Mouse (Mus musculus) ZHBTc4 (cell line): ENCODE measurements around the gene Celf3.
A peak's percentile ranks its signal among the peaks of the same experiment; 100 is the strongest.

Source experiments
- DNase-seq: peaks from one replicate; pipeline ENCODE4 v3.0.0-alpha.2; 2011; ENCODE audit warnings: low read depth, low spot score

Gene Celf3

DNA sequence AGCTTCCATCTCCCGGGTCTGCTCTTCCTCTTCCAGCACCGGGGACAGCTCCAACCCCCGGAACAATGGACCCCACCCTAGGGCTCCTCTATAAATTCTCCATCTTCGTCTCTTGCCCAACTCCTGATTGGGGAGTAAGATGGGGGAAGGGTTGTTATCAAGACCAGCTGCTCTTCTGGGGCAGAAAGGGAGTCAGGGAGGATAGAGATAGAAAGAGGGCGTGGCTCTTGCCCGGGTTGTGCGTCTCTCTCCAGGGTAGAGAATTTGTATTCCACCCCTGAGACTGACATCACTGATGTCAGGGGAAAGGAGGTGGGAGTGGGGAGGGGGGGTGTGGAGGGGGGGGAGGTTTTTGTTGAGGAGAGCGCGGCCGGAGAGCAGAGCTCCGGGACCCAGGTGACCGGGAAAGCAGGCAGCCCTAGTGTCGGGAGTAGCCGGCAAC, at the start of gene Celf3:
Celf3 (plus strand) TSS at position 315 of the 442 bp plus-strand sequence.
- peak; percentile 40 for DNase-seq

DNA sequence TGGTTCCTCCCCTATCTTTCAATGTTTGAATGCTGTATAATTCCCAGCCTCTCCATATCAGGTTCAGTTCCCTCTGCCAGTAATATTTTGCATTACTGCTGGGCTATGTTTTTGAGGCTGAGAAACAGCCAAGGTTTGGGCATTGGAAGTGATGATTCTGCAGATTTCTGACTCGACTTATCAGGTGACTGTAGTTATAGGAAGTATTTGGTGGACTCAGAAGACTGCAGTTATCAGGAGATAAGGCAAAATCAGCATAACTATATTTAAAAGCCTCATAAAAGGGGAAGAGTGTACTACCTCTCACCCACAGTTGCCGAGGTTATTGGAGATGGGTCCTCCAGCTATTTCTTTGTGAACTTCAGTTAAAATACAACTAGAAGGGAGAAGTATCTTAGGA, 47.1 kb upstream of the Celf3 start:
- no peak for DNase-seq

DNA sequence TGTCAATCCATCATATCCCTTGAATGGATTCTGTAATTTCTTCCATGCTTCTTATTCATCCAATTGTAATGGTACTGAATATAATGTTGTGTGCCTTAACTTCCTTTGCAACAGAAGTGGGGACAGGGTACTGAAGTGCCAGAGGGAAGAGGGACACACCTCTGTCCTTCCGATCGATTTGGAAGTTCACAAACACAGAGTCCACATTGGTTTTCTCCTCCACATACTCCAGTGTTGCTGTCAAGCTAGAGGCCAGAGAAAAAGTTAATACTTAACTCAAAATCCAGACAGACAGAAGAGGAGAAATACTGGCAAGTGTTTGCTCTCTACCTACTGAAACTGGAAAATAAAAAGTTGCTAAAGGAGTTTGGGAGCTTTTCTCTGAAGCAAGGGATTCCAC, 43.8 kb upstream of the Celf3 start:
- DNase-seq = no peak

DNA sequence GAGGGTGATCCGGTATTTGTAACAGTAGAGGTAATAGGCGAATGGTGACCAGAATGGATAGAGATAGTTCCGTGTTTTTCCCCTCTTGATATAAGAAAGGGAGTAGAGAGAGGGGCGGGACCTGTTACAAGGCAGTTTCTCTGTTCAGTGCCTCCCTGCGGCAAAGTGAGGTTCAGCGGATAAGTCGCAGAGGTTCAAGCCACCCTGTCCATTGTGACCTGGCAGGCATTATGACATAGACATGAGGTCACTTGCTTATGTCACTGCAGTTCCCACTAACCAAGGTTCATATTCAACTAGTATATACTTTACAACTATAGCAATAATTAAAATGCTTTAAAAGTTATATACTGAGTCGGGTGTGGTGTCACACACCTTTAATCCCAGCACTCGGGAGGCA, 41.7 kb upstream of the Celf3 start:
- DNase-seq = no peak

DNA sequence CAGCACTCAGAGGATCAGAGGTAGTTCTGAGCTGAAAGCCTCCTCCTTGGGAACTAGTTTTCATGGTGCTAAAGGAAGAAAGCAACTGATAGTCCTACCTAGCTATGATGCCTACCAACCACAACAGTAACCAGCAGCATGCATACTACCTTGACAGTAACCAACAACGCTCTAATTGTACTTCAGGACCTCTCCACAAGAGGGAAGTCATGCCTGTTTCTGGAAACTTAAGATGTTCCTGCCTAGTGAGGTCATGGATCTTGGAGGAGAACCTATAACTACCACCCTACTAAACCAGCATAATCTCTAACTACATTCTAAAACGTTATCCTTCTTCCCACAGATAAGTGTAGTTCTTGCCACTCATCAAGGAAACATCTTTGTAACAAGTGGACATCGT, 36.9 kb upstream of the Celf3 start:
- peak; percentile 54 for DNase-seq

DNA sequence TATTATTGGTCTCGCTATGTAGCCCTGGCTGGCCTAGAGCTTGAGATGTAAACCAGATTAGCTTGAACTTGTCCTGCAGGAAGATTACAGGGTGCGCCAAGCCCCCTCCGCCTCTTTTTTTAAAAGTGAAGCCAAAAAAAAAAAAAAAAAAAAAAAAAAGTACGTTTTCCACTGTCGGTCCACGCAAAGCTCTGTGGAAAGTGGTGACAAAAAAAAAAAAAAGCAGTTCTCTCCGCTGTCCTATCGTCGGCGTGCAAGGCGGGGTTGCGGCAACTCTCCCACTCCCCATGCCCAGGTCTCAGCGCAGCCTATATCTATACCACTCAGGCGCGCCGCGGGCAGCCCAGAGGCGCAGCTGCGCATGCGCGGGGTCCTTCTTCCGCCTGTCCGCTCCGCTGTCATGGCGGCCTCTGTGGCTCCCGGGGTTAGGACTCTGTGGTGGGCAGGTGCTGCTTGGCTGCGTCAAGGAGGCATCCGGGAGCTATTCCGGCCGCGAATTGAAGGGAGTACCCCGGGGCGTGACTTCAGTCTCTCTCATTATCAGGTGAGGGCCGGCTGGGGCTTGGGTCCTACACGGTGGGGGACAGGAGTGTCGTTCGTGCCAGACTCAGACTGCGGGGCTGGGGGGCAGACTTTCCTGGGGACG, 35.0 kb upstream of the Celf3 start, which contains the start of gene Mrpl9:
Mrpl9 (plus strand) TSS at position 368 of the 646 bp plus-strand sequence.
- peak; percentile 97 for DNase-seq

DNA sequence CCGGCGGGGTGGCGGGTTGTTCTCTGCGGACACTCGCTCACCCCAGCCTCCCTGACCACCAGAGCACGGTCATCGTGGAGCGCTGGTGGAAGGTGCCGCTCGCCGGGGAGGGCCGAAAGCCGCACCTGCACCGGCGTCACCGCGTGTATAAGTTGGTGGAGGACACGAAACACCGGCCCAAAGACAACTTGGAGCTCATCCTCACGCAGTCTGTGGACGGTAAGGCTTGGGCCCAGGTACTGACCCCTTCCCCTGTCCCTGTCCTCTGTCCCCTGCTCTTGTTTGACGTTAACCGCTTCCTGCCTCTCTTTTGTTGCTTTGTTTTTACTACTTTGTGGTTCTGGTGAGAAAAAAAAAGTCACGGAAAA, 34.5 kb upstream of the Celf3 start, which contains the start of gene Oaz3:
Oaz3 (minus strand) TSS at position 319 of the 368 bp plus-strand sequence.
- no peak for DNase-seq

DNA sequence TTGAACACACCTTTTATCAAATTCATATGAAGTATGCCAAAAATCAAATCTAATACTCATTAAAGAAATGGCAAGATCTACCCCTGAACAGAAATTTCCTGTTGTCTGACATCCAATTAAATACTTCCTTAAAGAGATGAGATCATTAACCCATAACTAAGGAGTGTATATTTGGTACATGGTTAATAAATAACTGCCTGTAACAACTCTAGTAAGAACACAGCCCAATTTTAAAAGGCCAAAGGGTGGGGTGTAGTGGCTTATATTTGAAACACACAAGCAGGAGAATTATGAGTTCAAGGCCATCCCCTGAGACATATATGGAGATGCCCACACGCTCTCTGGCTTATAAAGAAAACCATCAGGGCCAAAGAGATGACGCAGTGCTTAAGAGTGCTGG, 28.7 kb upstream of the Celf3 start:
- DNase-seq = no peak

DNA sequence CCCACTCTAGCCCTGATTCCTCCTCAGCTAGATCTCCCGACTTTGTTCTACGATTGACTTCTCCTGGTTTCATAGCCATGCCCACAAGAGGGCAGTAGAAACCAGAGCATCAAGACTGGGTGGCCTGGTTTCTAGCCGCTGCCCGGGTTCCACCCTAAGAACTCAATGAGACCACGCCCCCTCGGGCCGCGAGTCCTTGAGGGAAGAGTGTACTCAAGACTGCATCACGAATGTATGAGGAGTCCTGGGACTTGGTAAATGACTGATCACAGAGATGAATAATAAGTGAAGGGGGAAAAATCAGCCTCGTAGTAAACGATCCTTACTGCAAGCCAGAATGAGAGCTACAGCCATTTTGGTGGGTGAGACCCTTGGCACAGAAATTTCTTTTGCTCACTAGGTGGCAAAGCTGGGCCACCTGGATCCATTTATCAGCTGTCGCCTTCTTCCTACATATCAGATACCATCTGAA, 21.5 kb upstream of the Celf3 start:
- DNase-seq = peak; percentile 97

DNA sequence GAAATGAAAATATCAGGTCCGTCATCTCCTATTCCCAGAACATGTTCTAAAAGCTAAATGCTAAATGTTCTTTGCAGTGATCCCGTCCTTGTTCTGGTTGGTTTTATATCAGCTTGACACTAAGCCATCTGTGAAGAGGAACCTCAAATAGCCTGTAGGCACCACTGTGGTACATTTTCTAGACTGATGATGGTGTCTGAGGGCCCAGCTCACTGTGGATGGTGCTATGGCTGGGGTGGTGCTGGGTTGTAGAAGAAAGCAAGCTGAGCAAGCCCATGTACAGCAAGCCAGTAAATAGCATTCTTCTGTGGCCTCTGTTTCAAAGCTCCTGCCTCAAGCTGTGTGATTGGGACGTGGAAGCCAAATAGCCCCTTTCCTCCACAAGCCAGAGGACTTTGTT, 21.0 kb upstream of the Celf3 start:
- no peak for DNase-seq

DNA sequence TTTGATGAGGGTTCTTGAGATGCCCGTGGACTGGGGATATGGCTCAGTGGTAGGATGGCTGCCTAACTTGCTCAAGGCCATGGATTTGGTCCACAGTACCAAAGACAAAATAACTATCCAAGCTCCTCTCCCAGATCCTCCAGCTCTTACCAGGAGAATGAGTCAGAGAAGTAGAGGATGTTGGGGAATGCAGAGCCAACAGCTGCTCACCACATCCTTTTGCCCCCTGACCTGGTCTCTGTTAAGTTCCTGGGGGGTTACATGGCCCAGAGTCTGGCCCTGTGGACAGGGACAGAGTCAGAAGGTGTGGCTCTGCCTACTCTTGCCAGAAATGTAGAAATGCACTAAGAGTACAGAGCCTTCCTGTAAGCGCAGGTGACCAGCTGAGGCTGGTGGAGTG, 18.3 kb upstream of the Celf3 start:
- no peak for DNase-seq

DNA sequence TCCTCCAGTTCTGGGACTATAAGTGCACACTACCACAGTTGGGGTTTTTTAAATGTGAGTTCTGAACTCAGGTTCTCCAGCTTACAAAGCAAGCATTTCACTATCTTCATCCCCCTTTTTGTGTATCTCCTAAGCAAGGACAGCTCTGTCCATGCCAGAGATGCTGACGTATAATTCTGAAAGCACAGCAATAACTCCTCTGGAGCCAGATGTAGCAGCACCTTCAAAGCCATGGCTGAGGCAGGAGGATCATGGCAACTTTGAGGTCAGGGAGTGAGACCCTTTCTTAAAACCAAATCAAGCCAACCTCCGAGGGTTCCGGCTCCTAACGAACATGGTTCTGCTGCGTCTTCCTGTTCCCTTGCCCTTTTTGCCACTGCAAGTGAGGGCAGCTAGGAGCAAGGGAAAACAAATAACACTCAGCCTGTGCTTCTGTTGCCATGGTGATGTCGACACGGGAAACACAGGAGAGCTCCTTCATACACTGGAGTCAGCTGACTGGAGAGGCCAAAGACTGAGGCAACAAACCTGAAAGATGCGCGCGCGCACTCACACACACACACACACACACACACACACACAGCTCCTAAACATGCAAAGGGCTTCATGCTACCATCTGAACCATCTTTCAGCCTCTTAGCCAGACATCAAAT, 14.0 kb upstream of the Celf3 start:
- DNase-seq = peak; percentile 76

DNA sequence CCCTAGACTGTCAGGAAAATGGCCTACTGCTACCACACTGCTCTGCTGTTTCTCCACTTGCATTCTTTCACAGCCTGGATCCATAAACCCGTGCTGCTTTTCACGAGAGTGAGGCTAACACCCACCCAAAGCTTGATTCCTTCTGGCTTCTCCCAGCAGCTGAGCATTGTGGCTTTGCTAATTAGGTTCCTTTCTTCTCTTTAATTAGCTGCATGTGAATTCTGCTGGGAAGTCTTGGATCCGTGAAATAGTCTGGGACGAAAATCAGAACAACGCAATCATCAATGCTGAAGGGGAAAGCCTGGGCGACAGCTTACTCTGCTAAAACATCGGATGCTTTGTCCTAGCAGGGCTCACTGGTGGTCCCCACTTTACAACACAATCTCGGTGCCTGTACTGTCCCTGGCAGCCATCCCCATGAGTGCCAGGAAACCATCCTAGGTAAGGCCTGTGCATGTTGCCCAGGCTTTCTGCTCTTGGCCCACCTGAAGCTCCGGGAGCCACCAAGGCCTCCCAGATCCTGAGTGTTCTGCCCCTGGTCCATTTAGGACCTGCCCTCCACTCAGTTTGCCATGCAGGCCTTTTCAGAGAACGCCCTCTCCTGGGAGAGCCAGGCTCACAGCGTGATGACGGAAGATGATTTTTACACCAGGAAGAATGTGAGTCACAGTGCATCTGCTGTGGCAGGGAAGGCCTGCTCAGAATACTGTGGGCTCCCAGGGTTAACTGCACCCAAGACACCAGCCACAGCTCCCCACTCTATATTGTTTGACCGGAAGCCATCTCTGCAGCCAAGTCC, 12.3 kb upstream of the Celf3 start:
- peak; percentile 25 for DNase-seq

DNA sequence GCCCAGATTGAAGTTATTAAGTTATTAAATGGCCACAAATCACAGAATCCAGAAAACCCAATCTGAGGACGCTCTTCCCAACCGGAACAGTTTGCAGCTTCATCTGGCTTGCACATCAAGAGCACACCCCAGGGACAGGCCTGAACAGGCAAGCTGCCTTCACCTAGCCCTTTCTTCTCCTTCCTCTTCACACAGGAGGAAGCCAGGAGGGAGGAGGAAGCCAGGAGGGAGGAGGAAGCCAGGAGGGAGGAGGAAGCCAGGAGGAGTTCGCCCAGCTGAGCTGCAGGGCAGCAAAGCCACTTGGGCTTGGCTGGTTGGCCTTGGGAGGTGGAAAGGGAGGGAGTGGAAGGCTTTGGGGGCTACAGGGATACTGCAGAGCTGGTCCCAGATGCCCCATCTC, 9.2 kb upstream of the Celf3 start:
- DNase-seq = no peak

DNA sequence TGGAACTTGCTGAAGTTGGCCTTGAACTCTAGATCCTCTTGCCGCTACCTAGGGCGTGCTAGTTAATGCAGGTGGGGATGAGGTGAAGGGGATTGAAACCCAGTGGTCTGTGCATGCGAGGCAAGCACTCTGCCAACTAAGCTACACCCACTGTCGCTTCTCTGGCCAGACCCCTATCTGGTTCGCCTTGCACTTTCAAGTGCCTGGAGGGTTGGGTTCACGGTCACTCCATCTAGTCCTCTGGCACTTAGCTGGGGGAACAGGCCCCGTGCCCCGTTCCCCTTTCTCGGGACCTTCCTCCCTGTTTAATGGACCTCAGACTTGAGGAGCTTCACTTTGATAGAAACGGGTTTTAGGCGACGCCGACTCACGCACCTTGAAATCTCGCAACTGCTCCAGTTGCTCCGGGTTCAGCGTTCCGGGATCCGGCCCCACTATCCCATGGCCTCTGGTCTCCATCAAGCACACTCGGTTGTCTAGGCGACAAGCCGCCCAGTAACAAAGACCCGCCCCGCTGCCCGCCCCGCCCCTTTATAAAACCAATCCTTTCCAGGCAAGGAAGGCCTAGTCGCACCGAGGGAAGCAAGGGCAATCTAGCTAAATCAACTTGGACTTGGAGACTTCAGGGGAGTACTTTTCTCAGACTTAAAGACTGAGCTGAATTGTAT, 5.5 kb upstream of the Celf3 start:
- peak; percentile 81 for DNase-seq

DNA sequence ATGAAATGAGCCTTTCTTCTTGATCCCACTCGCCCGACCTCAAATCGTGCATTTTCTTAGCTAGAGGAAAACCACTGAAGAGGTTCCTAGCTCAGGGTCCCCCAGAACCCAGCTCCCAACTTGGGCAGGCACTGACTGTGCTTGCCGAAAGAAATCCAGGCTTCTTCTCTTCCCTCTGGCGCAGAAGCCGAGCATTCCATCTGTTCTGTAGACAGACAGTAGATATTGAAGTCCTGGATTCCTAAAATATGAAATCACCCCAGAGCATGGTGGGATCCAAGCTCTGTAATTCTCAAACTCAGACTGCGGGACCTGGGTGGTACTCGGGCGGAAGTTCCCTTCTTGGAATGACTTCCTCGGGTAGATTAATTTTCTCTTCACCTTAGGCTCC, 5.0 kb upstream of the Celf3 start:
- no peak for DNase-seq

DNA sequence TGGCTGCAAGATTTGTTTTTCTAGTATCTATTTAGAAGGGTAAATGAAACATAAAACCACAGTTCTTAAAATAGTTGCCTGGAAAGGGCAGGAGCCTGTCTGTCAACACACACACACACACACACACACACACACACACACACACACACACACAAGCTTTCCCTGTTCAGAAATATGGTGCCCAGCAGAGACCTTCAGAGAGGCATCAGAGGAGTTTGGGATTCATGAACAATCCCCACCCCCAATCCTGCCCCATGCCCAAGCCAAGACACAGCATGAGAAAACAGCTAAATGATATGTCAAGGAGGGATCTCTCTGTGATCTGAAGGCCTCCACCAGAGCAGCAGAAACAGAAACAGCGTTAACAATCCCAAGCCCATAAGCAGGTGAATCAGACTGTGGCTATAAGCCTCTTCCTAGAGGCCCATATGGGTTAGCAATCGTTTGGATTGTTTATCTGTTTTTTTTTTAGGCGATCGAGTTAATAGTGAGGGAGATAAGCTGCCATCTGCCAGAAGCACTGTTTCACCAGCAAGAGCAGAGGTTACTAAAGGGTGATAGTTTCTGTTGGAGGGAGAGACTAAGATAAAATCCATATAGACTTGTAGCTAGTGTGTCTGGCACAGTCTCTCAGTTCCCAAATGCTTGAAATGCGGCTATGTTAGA, 4.4 kb upstream of the Celf3 start:
- no peak for DNase-seq

DNA sequence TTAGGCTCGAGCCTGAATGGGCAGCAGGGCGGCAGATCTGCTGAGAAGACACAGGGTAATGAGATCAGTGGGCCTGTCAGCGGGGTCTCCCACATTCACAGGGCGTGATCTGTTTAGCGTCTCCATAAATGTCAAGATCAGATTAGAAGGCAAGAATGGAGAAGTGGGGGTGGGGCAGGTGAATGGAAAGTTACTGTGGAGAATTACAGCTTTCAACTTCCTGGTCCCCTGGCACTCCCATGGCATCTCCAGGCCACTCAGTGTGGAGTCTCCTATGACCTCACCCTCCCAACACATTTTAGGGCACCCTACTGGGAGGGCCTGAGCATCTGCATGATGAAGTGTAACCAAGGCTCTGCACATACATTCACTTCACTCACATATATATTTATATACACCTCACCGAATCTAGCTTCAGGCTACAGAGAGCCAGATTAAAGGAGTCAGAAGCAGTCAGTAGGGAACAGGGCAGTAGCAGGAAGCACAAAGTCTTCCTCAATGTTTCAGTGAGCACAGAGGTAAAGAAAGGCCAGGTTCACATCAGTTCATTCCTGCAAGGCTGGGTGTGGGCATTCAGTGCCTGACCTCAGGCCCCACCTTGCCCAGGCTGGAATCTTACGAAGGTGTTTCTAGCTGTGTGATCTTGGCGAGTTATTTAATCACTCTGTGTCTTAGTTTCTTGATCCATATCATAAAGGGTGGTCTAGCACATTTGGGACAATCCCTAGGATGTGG, 1.6 kb upstream of the Celf3 start:
- DNase-seq = no peak

DNA sequence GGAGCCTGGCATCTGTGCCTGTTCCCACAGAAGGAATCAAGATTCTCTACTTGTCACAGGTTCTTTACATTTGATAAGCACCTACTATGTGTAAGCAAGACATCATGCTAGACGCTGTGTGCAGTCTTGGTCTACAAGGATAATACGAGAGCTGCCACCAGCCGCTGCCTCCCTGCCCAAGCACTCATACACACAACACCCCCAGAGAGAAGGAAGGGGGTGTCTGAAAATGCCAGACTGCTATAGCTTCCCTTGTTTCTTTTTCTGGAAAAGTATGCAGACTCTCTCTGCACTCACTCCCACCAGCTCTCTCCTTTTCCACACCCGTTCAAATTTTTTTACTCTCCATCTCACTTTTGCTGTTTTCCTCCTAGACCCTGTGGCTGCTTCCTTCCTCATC, 651 bp upstream of the Celf3 start:
- no peak for DNase-seq

DNA sequence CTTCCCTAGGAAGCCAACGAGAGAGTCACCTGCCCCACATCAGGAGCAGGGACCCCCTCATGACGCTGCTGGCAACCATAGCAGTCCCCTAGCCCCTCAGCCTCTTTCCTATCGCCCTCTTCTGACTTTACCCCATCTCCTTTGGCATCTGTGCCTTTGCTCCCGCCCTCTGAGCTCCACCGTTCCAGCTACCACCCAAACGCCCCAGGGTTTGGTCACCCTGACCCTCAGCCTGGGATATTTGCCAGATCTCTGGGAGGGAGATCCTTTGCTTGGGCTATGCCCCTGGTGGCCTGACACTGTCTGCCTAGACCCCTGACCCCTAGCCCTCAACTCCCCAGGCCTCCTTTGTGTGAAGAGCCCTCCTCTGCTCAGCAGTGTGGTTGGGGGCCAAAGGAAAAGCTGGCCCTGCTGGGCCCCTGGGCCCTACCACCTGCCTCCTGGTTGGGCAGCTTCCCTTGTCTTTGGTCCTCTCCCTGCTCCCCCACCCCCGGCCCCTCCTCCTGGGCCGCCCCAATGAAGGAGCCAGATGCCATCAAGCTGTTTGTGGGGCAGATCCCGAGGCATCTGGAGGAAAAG, 585 bp downstream of the Celf3 start:
- DNase-seq = no peak
